Mouse (Mus musculus): Measurements from ENCODE around the gene Prdx5. TPM values are rescaled to one million over a fixed set of nuclear protein-coding genes. Genes with fewer than 3 reads are reported as not detected.

The Prdx5 gene
- polyA plus RNA-seq, 1 experiment from 2014 or later, result 123 TPM

- Histone ChIP-seq H3K9me3 (ENCODE audit: control insufficient read depth, low read length) (no peaks in the 10 kb centered on the region), H3K36me3 (ENCODE audit: control insufficient read depth, insufficient read depth, low read length) (no peaks in the 10 kb centered on the region), H3K27me3 (ENCODE audit: control insufficient read depth, insufficient read depth, low read length) (peaks cover 70% of the 10 kb centered on the region), H3K9ac (ENCODE audit: low read length) (no peak overlapping the region), H3K4me3 (ENCODE audit: low read depth, low read length) (no peak overlapping the region), H3K4me2 (no peak overlapping the region), H3K4me1 (ENCODE audit: control insufficient read depth, insufficient read depth, low read length) (peaks cover 6% of the 10 kb centered on the region), H3K27ac (ENCODE audit: low read depth, low read length) (no peak overlapping the region)
- ATAC-seq (ENCODE audit: low FRiP score), result no peak
- 35% methylated on average over 1 of the region's 1 CpGs for WGBS
- DNase-seq (ENCODE audit: low spot score, missing footprints), result no peak
Measured at GRCm38 (mm10) chr19:6932018-6932417, 22.1 kb upstream of the Prdx5 start.

- DNase-seq (ENCODE audit: low spot score, missing footprints) (peak; percentile 80), ATAC-seq (ENCODE audit: low FRiP score) (no peak)
- H3K36me3 ChIP-seq (ENCODE audit: control insufficient read depth, insufficient read depth, low read length), result no peaks in the 10 kb centered on the region
- H3K27ac ChIP-seq (ENCODE audit: low read depth, low read length), result no peak overlapping the region
- WGBS, result 0% methylated on average over 2 of the region's 2 CpGs
- H3K4me2 ChIP-seq, result no peak overlapping the region
- no peak overlapping the region for H3K4me3 ChIP-seq (ENCODE audit: low read depth, low read length)
- no peaks in the 10 kb centered on the region for H3K9me3 ChIP-seq (ENCODE audit: control insufficient read depth, low read length)
- H3K4me1 ChIP-seq (ENCODE audit: control insufficient read depth, insufficient read depth, low read length), result peaks cover 6% of the 10 kb centered on the region
- H3K9ac ChIP-seq (ENCODE audit: low read length), result no peak overlapping the region
- H3K27me3 ChIP-seq (ENCODE audit: control insufficient read depth, insufficient read depth, low read length), result peaks cover 77% of the 10 kb centered on the region
Measured at GRCm38 (mm10) chr19:6931002-6931401, 21.1 kb upstream of the Prdx5 start.

GRCm38 (mm10) chr19:6928080-6928479 is 18.2 kb upstream of the Prdx5 start:
- Histone ChIP-seq H3K36me3 (ENCODE audit: control insufficient read depth, insufficient read depth, low read length) (no peaks in the 10 kb centered on the region), H3K4me3 (ENCODE audit: low read depth, low read length) (no peak overlapping the region), H3K27ac (ENCODE audit: low read depth, low read length) (no peak overlapping the region), H3K4me1 (ENCODE audit: control insufficient read depth, insufficient read depth, low read length) (no peaks in the 10 kb centered on the region; the same call in 1 of the 2 replicates), H3K9ac (ENCODE audit: low read length) (no peak overlapping the region), H3K27me3 (ENCODE audit: control insufficient read depth, insufficient read depth, low read length) (peaks cover 77% of the 10 kb centered on the region), H3K9me3 (ENCODE audit: control insufficient read depth, low read length) (no peaks in the 10 kb centered on the region), H3K4me2 (no peak overlapping the region)
- WGBS, result 12% methylated on average over 9 of the region's 9 CpGs
- peak; percentile 79 for DNase-seq (ENCODE audit: low spot score, missing footprints)
- no peak for ATAC-seq (ENCODE audit: low FRiP score)

- Histone ChIP-seq H3K36me3 (ENCODE audit: control insufficient read depth, insufficient read depth, low read length) (no peaks in the 10 kb centered on the region), H3K9ac (ENCODE audit: low read length) (no peak overlapping the region), H3K4me3 (ENCODE audit: low read depth, low read length) (peak overlapping the region; percentile 11; the same call in 1 of the 2 replicates), H3K4me1 (ENCODE audit: control insufficient read depth, insufficient read depth, low read length) (peaks cover 5% of the 10 kb centered on the region), H3K9me3 (ENCODE audit: control insufficient read depth, low read length) (no peaks in the 10 kb centered on the region), H3K27me3 (ENCODE audit: control insufficient read depth, insufficient read depth, low read length) (peaks cover 71% of the 10 kb centered on the region), H3K4me2 (peak overlapping the region; percentile 27), H3K27ac (ENCODE audit: low read depth, low read length) (no peak overlapping the region)
- ATAC-seq (ENCODE audit: low FRiP score), result no peak
- 10% methylated on average over 26 of the region's 26 CpGs for whole genome bisulfite sequencing
- peak; percentile 90 for DNase-seq (ENCODE audit: low spot score, missing footprints)
Measured at GRCm38 (mm10) chr19:6926559-6927255, 16.8 kb upstream of the Prdx5 start.

DNA sequence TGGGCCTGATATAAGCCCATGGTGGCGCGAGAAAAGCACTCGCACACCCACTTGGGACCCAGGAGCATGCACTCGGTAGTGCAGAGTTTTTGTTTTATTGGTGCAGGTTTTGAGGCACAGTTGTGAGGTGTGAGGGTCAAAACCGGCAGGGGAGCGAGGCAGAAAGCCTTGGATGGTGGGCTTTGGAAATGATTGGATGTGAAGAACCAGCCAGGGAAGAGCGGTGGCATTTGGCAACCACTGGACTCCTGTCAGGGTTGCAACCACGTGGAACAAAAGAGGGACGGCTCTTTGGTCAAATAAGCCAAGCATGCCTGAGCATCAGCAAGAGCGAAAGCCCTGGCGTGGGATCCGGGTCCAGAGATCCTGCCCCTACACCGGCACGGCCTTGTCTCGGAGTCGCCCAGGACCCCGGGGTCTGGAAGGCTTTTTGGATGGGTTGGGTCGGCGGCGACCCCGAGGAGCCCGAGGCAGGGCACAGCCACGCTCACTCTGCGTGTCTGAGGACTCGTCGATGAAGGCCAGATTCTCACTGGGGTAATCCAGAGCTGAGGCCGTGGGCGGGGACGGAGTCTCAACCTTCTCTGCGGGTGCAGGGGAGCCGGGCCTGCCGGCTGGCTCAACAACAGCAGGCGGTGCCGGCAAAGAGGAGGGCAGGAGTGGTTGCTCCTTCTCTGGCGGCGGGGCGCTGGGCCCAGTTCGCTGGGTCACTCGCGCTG is 15.9 kb upstream of the Prdx5 start:
- no peak overlapping the region for H3K4me2 ChIP-seq
- DNase-seq (ENCODE audit: low spot score, missing footprints) (peak; percentile 94), ATAC-seq (ENCODE audit: low FRiP score) (no peak)
- no peak overlapping the region for H3K9ac ChIP-seq (ENCODE audit: low read length)
- no peak overlapping the region for H3K27ac ChIP-seq (ENCODE audit: low read depth, low read length)
- peaks cover 8% of the 10 kb centered on the region for H3K4me1 ChIP-seq (ENCODE audit: control insufficient read depth, insufficient read depth, low read length)
- H3K9me3 ChIP-seq (ENCODE audit: control insufficient read depth, low read length), result no peaks in the 10 kb centered on the region
- peaks cover 63% of the 10 kb centered on the region for H3K27me3 ChIP-seq (ENCODE audit: control insufficient read depth, insufficient read depth, low read length)
- no peaks in the 10 kb centered on the region for H3K36me3 ChIP-seq (ENCODE audit: control insufficient read depth, insufficient read depth, low read length)
- no peak overlapping the region for H3K4me3 ChIP-seq (ENCODE audit: low read depth, low read length)
- WGBS, result 5% methylated on average over 38 of the region's 40 CpGs

DNA sequence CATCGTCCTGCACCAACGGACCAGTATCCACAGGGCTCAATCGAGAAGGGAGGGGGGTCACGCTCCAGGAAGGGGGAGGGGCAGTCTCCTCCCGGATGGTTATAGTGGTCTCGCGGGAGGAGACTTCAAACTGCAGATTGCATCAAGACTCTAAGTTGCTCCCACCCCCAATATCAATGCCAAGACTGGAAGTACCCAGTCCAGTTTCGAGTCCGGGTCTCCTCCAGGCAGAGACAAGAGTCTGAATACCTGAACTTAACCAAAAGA is 15.3 kb upstream of the Prdx5 start, which contains the start of gene Catsperz:
Gene Catsperz, minus strand, starts transcription at position 74 of the 267 bp plus-strand sequence.
- H3K4me3 ChIP-seq (ENCODE audit: low read depth, low read length), result no peak within 1 kb of the TSS
- H3K4me2 ChIP-seq, result peak within 1 kb of the TSS; percentile 11; the same call in 1 of the 2 replicates
- H3K27ac ChIP-seq (ENCODE audit: low read depth, low read length), result no peak within 1 kb of the TSS
- WGBS, result 4% methylated on average over 9 of the region's 9 CpGs
- H3K4me1 ChIP-seq (ENCODE audit: control insufficient read depth, insufficient read depth, low read length), result peaks cover 13% of the 10 kb centered on the region
- H3K9me3 ChIP-seq (ENCODE audit: control insufficient read depth, low read length), result no peaks in the 10 kb centered on the region
- DNase-seq (ENCODE audit: low spot score, missing footprints) (peak; percentile 89), ATAC-seq (ENCODE audit: low FRiP score) (no peak)
- no peak within 1 kb of the TSS for H3K9ac ChIP-seq (ENCODE audit: low read length)
- peaks cover 61% of the 10 kb centered on the region for H3K27me3 ChIP-seq (ENCODE audit: control insufficient read depth, insufficient read depth, low read length)
- H3K36me3 ChIP-seq (ENCODE audit: control insufficient read depth, insufficient read depth, low read length), result no peaks in the 10 kb centered on the region

DNA sequence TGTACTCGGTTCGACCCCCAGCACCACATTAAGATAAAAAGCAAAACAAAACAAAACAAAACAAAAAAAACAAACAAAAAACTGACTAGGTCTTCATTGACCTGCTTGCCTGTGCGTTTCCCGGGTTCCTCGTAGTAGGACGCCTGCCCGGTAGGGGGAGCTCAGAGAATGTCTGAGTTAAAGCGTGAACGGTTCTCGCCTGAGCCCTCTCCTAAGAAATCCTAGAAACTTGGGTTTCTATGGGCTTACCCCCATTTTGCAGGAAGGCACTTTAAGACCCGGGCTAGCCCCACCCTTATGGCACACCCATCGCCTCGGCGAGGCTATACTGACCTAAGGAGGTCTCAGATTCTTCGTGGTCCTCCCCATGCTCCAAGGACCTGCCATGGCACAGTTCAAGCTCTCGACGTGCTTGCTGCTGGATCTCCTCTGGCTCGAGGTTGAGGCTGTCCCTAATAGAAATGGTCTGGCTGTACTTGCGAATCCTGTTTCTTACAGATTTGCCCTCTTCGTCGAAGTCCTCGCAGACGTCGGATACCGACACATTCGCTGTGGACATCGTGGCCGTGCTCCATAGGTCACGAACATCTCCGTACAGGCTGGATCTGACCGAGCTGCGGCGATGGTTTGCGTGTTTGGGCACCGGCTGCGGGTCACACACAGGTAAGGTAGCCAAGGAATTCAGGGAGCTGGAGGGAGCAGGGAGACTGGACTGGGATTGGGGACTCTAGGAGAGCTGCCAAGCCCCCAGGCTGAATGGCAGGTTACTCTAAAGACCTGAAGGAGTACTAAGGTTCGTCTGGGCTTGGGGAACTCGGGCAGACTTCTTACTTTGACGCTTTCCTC is 14.8 kb upstream of the Prdx5 start:
- WGBS, result 5% methylated on average over 39 of the region's 39 CpGs
- Histone ChIP-seq H3K9me3 (ENCODE audit: control insufficient read depth, low read length) (no peaks in the 10 kb centered on the region), H3K9ac (ENCODE audit: low read length) (no peak overlapping the region), H3K4me3 (ENCODE audit: low read depth, low read length) (no peak overlapping the region), H3K4me1 (ENCODE audit: control insufficient read depth, insufficient read depth, low read length) (peaks cover 17% of the 10 kb centered on the region), H3K27me3 (ENCODE audit: control insufficient read depth, insufficient read depth, low read length) (peaks cover 61% of the 10 kb centered on the region), H3K36me3 (ENCODE audit: control insufficient read depth, insufficient read depth, low read length) (no peaks in the 10 kb centered on the region), H3K4me2 (peak overlapping the region; percentile 11; the same call in 1 of the 2 replicates), H3K27ac (ENCODE audit: low read depth, low read length) (no peak overlapping the region)
- no peak for ATAC-seq (ENCODE audit: low FRiP score)
- DNase-seq (ENCODE audit: low spot score, missing footprints), result peak; percentile 95

GRCm38 (mm10) chr19:6922901-6923735 is 13.2 kb upstream of the Prdx5 start:
- ATAC-seq (ENCODE audit: low FRiP score) (no peak), DNase-seq (ENCODE audit: low spot score, missing footprints) (no peak)
- H3K36me3 ChIP-seq (ENCODE audit: control insufficient read depth, insufficient read depth, low read length), result no peaks in the 10 kb centered on the region
- no peaks in the 10 kb centered on the region for H3K9me3 ChIP-seq (ENCODE audit: control insufficient read depth, low read length)
- no peak overlapping the region for H3K4me3 ChIP-seq (ENCODE audit: low read depth, low read length)
- H3K4me2 ChIP-seq, result no peak overlapping the region; the same call in 1 of the 2 replicates
- peaks cover 58% of the 10 kb centered on the region for H3K27me3 ChIP-seq (ENCODE audit: control insufficient read depth, insufficient read depth, low read length)
- WGBS, result 64% methylated on average over 6 of the region's 6 CpGs
- peaks cover 17% of the 10 kb centered on the region for H3K4me1 ChIP-seq (ENCODE audit: control insufficient read depth, insufficient read depth, low read length)
- no peak overlapping the region for H3K27ac ChIP-seq (ENCODE audit: low read depth, low read length)
- no peak overlapping the region for H3K9ac ChIP-seq (ENCODE audit: low read length)

Data from midbrain, embryonic 11.5 days (tissue).